Mouse (Mus musculus) CH12F3 (cell line): ENCODE results near the gene Hpcal1.

Source experiments
- in situ Hi-C: fragments of 300-500 bp; cut with MboI; formaldehyde crosslinking; loops from 2 replicates; pipeline ENCODE4 v1.14.3; 2020; ENCODE audit warnings: low sequenced_read_pairs

Gene Hpcal1

DNA sequence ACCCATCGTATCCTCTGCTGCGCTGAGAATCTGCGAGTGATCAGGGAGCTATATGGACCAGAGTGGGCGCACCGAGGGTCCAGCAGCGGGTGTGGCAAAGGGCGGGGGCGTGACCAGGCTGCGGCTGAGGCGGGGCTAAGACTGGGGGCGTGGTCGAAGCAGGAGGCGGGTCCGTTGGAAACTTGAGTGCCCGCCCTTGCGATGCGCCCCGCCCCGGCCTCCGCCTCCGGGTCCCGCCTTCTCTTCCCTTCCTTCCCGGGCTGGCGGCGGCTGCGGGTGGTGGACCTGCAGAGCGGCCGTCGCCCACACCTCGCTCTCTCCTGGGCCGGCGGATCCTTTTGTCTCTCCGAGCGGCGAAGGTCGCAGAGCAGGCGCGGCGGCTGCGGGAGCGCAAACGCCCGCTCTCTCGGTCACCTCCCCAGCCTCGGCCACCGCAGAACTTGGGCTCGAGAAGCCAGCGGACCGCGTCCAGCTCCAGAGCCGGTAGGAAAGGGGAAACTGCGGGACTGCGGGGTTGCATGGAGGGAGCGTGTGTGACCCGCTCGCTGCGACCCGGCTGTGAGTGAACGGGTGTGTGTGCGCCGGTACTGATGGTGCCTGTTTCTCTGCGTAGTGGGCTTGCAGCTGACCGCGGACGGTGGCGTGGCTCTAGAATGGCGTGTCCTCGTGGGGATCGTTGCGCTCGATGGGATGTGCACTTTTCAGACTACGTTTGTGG lies at the start of gene Hpcal1:
TSS of gene Hpcal1 (plus strand) at position 293 of the 718 bp plus-strand sequence.
- in situ Hi-C loops, result no loop called here

- in situ Hi-C loops, result no loop called here
Measured at GRCm38 (mm10) chr12:17641269-17641668, 49.4 kb upstream of the Hpcal1 start.

- in situ Hi-C loops, result no loop called here
Measured at GRCm38 (mm10) chr12:17644385-17645222, 46.1 kb upstream of the Hpcal1 start.

GRCm38 (mm10) chr12:17646457-17646856 lies 44.2 kb upstream of the Hpcal1 start:
- in situ Hi-C loops, result no loop called here

DNA sequence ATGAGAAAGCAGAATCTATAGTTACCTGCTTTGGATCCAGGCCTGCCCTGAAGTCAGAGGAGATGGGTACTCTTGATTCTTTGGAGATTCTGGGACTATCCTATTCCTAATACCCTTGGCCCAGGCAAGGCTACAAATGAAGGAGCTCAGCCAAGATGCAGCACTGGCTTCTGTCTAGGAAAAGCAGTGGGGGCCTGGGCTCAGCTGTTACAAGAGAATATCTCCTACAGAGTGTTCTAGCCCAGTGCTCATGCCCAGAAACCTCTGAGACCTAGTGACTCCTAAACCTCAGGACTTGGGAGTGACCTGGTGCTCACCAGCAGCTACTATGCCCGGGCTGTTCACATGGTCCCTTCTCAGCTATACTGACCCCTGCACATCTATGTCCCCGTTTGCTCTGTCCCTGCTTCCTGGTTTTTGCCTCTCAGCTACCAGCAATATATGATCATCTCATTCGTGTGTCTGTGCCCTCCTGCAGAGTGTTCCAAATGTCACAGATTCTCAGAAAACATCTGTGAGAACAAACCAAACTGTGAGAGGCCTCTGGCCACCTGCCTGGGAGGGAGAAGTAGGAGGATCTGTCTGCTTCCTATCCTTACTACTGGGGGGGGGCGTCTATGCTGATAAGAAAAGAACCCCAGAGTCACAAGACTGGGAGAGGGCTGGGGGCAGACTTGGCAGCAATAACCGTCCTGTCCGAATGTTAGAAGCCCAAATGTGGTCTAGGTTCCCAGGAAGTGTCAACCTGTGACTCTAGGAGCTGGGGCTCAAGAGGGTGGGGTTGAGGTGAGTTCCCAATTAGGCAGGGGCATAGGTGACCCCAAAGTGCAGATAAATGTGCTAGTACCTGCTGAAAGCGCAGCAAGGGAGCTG lies 39.2 kb upstream of the Hpcal1 start:
- in situ Hi-C loops, result no loop called here

- in situ Hi-C loops, result no loop called here
Measured at GRCm38 (mm10) chr12:17652216-17653050, 38.2 kb upstream of the Hpcal1 start.

DNA sequence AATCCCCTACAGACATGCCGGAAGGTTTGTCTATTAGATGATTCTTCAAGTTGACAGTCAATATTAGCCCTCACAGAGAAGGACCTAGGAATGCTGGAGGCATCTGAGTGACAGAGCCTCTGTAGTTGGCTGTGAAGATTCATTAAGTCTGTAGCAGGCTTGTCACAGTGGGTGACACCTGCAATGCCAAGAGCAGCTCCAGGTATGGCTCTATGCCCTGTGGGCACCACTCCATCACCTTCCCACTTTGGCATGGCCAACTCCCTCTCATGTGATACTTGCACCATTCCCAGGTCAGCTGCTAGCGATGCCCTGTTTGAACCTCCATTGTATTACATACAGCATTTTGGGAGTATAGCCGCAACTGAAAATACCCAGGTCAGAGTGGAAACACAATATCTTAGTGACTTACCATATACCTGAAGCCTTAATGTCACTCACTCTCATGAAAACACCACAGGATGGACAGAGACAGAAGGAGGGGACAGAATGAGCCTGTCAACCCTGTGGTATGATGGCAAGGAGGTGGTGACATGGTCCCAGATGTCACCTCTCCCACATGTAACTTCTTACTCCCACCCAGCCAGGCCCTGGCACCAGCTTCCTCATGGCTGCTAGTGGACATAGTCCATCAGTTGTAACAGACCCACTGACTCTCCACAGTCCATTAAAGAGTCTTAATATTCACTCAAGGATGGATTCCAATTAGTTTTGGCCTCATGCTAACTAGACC lies 37.4 kb upstream of the Hpcal1 start:
- in situ Hi-C loops, result no loop called here

GRCm38 (mm10) chr12:17657561-17658195 lies 33.0 kb upstream of the Hpcal1 start:
- in situ Hi-C loops, result no loop called here

DNA sequence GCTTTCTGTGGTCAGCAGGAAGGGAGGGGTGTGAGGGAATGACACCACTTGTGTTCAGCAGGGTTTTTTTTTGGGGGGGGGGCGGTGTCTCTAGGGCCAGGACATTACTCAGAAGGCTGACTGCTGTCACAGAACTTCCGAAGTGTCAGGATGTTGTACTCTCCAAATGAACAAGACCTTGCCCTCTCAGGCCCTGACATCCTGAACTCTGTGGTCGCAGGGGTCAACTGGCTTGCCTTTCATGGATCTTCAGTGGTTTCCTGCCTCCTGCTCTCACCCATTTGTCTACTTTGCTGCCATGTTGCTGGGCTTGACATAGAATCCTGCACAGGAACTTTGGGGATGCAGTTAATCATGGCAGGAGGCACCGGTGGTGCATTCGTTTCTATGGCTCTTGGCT lies 32.1 kb upstream of the Hpcal1 start:
- in situ Hi-C loops, result no loop called here

DNA sequence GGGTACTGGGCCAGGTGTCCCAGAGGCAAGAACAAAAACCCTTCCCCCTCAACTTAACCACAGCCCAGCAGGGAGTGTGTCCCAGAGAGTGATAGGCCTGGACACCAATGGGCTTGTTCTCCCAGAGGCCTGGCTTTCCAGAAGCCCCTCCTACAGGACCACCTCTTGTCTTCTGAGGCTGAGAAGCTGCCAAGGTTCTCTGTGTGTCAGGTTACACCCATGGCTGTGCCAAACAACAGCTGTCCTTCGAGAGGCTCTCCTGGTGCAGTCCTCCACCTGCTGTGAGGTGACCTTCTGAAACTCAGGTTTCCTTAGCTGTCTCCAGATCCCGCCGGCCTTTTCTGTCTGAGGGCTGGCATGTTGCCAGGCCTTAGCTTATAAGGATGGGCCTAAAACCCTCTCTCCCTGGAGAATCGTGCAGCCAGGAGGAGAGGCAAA lies 29.2 kb upstream of the Hpcal1 start:
- in situ Hi-C loops, result no loop called here

DNA sequence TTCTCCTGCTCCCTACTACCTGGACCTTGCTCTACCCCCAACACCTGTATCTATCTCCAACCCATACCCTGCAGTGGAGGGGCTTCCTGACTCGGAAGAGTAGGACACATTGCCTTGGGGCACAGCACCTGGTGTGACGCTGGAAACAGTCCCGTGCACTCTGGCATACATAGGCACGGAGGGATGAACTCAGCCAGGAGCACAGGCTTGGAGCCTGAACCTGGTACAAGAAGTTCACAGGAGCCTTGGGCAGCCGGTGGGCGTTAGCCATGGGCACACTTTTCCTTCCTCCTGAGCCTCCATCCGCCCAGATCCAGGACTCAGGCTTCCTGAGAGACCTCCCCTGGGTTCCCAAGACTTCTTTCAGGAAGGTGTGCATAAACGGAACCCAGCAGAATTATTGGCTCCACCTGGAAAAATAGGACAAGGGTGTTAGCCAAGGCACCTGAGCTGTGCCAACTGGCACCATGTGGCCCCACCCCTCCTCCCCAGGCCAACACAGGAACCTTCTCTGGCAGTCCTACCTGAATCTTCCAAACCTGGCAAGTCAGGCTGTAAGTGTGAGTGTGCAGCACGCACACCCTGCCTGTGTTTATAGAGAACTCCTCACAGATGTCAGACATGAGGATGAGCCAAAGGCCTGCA lies 26.5 kb upstream of the Hpcal1 start:
- in situ Hi-C loops, result no loop called here

GRCm38 (mm10) chr12:17665906-17666326 lies 24.7 kb upstream of the Hpcal1 start:
- in situ Hi-C loops, result no loop called here

DNA sequence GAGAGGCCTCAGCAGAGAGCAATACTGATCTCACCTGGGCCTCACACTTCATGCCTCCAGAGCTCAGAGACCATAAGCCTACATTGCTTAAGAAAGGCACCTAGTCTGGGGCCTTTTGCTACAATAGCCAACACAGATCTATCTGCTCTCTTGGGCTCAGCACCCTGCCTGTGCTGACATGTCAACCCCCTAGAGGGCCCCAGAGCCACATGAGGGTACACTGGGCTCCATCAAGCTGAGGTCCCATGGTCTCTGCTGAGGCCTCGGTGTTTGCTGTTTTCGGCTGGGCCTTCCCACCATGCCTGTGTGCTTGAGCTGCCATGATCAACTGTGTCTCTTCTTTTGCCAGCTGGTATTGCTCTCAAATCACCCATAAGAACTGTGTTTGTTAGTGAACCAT lies 24.0 kb upstream of the Hpcal1 start:
- in situ Hi-C loops, result no loop called here

GRCm38 (mm10) chr12:17673729-17674128 lies 16.9 kb upstream of the Hpcal1 start:
- in situ Hi-C loops, result loop anchor here (10.0 kb wide), 1 partner anchor 121 kb away; no protein-coding TSS in a partner anchor

DNA sequence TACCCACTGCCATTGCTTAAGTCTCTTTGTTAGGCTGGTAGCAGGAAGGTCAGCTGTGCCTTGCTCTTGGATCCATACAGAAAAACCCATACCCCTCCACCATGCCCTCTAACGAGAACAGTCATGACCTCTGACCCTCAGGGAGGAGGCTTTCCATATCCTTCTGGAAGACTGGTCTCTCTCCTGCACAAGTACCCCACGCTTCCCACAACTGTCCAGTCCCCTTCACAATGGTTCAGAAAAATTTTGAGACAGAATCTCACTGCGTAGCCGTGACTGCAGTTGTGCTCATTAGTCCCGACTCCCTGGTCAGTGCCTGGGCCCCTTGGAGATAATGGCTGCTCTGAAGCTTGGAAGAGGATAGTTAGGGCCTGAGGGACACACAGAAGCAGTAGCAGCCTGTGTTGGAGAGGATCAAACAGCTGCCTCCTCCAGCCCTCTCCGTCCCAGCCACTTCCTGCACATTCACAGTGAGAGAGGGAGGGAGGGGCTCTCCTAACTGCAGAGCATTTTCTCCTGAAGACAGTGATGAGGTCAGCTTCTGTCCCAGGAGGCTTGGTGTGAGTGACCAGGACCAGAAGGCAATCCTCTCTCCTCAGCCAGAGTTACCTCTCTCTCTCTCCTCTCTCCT lies 16.4 kb upstream of the Hpcal1 start:
- in situ Hi-C loops, result loop anchor here (10.0 kb wide), 1 partner anchor 121 kb away; no protein-coding TSS in a partner anchor

- in situ Hi-C loops, result loop anchor here (10.0 kb wide), 1 partner anchor 117 kb away; no protein-coding TSS in a partner anchor
Measured at GRCm38 (mm10) chr12:17677743-17678142, 12.9 kb upstream of the Hpcal1 start.

DNA sequence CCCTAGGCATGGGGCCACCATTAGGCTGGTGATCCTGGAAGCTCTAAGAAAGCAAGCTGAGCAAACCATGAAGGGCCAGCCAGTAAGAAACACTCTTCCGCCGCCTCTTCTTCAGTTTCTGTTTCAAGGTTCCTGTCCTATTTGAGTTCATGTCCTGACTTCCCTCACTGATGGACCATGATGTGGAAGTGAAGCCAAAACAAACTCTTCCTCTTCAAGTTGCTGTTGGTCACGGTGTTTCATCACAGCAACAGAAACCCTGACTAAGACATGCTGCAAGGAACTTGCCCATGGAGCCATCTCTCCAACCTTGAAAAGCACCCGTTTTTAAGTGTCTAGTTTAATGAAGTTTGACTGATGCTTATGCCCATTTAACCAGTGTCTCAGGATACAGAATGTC lies 11.1 kb upstream of the Hpcal1 start:
- in situ Hi-C loops, result loop anchor here (10.0 kb wide), 1 partner anchor 115 kb away; no protein-coding TSS in a partner anchor

GRCm38 (mm10) chr12:17682161-17682560 lies 8.5 kb upstream of the Hpcal1 start:
- in situ Hi-C loops, result no loop called here
